Mouse (Mus musculus): Measurements from ENCODE around the gene Tmc6. TPM values are rescaled to one million over a fixed set of nuclear protein-coding genes. Genes with fewer than 3 reads are reported as not detected.

Gene Tmc6
- polyA plus RNA-seq, 1 experiment: 48.2 TPM

- no peak for TF ChIP-seq GATA1 (IDR thresholded peaks at IDR 0.05; ENCODE audit: low read length)
These were observed 37.1 kb upstream of the Tmc6 start for GRCm38 (mm10) chr11:117819095-117819494.

GRCm38 (mm10) chr11:117816389-117816996 lies 34.5 kb upstream of the Tmc6 start:
- TF ChIP-seq GATA1 (IDR thresholded peaks at IDR 0.05; ENCODE audit: low read length): no peak

- no peak for TF ChIP-seq GATA1 (IDR thresholded peaks at IDR 0.05; ENCODE audit: low read length)
These were observed 32.8 kb upstream of the Tmc6 start for GRCm38 (mm10) chr11:117814704-117815366.

GRCm38 (mm10) chr11:117813867-117814266 lies 31.9 kb upstream of the Tmc6 start:
- no peak for TF ChIP-seq GATA1 (IDR thresholded peaks at IDR 0.05; ENCODE audit: low read length)

- TF ChIP-seq GATA1 (IDR thresholded peaks at IDR 0.05; ENCODE audit: low read length): no peak
These were observed 28.5 kb upstream of the Tmc6 start for GRCm38 (mm10) chr11:117810401-117811046.

GRCm38 (mm10) chr11:117809407-117810311 lies 27.7 kb upstream of the Tmc6 start, which contains the start of the genes Gm20708 and Syngr2:
Gene Gm20708, plus strand, starts transcription at chr11:117809668.
Gene Syngr2, plus strand, starts transcription at chr11:117809668.
- TF ChIP-seq GATA1 (IDR thresholded peaks at IDR 0.05; ENCODE audit: low read length): no peak

- no peak for TF ChIP-seq GATA1 (IDR thresholded peaks at IDR 0.05; ENCODE audit: low read length)
These were observed 24.8 kb upstream of the Tmc6 start for GRCm38 (mm10) chr11:117806781-117807180.

GRCm38 (mm10) chr11:117803166-117803688 lies 21.2 kb upstream of the Tmc6 start:
- no peak for TF ChIP-seq GATA1 (IDR thresholded peaks at IDR 0.05; ENCODE audit: low read length)

GRCm38 (mm10) chr11:117801650-117802049 lies 19.7 kb upstream of the Tmc6 start:
- TF ChIP-seq GATA1 (IDR thresholded peaks at IDR 0.05; ENCODE audit: low read length): no peak

GRCm38 (mm10) chr11:117800038-117800437 lies 18.0 kb upstream of the Tmc6 start:
- no peak for TF ChIP-seq GATA1 (IDR thresholded peaks at IDR 0.05; ENCODE audit: low read length)

GRCm38 (mm10) chr11:117799174-117799573 lies 17.2 kb upstream of the Tmc6 start:
- TF ChIP-seq GATA1 (IDR thresholded peaks at IDR 0.05; ENCODE audit: low read length): no peak

- TF ChIP-seq GATA1 (IDR thresholded peaks at IDR 0.05; ENCODE audit: low read length): peak; percentile 50
These were observed 16.2 kb upstream of the Tmc6 start for GRCm38 (mm10) chr11:117798160-117798541.

GRCm38 (mm10) chr11:117797511-117798159 lies 15.6 kb upstream of the Tmc6 start, which contains the start of gene 6030468B19Rik:
Gene 6030468B19Rik, plus strand, starts transcription at chr11:117797660.
- no peak for TF ChIP-seq GATA1 (IDR thresholded peaks at IDR 0.05; ENCODE audit: low read length)

- TF ChIP-seq GATA1 (IDR thresholded peaks at IDR 0.05; ENCODE audit: low read length): no peak
These were observed 15.0 kb upstream of the Tmc6 start for GRCm38 (mm10) chr11:117796954-117797353.
